Mouse (Mus musculus) ES-E14 (cell line): ENCODE data around the gene Ushbp1. TPM values are rescaled to one million over a fixed set of nuclear protein-coding genes. Genes with fewer than 3 reads are reported as not detected.
A peak's percentile ranks its signal among the peaks of the same experiment; 100 is the strongest.

Source experiments
- DNase-seq: peaks from one replicate; pipeline ENCODE4 v3.0.0-alpha.2; 2013; ENCODE audit warnings: low read depth, low spot score
- H3K27ac ChIP-seq: 2 replicates; pipeline ENCODE4 v1.5.1; 2012; ENCODE audit warnings: low read depth, mild to moderate bottlenecking, low read length, moderate library complexity, mixed read lengths; ENCODE audit not compliant: poor library complexity, insufficient read depth, severe bottlenecking
- H3K36me3 ChIP-seq: 2 replicates; pipeline ENCODE4 v1.6.1; 2012; ENCODE audit warnings: mild to moderate bottlenecking, low read length, moderate library complexity, mixed read lengths; ENCODE audit not compliant: control insufficient read depth, poor library complexity, insufficient read depth, severe bottlenecking
- H3K4me1 ChIP-seq, 2 experiments: fragments of 150-350 bp in 1 of 2; sonication (generic) in 1 of 2; 2 replicates each; pipeline ENCODE4 v1.6.1; 2012; ENCODE audit warnings: low read length in 2 of 2, mild to moderate bottlenecking in 1 of 2, mixed read lengths in 1 of 2; ENCODE audit not compliant: control insufficient read depth in 2 of 2, insufficient read depth in 2 of 2, poor library complexity in 1 of 2
- H3K4me3 ChIP-seq, 2 experiments: fragments of 150-350 bp in 1 of 2; sonication (generic) in 1 of 2; 2 replicates each; pipeline ENCODE4 v1.5.1; 2012; ENCODE audit warnings: low read length in 2 of 2, low read depth in 1 of 2, mild to moderate bottlenecking in 1 of 2, mixed read lengths in 1 of 2; ENCODE audit not compliant: insufficient read depth in 1 of 2, poor library complexity in 1 of 2, severe bottlenecking in 1 of 2
- H3K9ac ChIP-seq: 2 replicates; pipeline ENCODE4 v1.6.1; 2012; ENCODE audit warnings: low read depth, mild to moderate bottlenecking, low read length, mixed read lengths; ENCODE audit not compliant: poor library complexity, insufficient read depth, severe bottlenecking
- H3K9me3 ChIP-seq: fragments of 150-350 bp; sonication (generic); 2 replicates; pipeline ENCODE4 v1.6.1; 2012; ENCODE audit warnings: low read depth, mild to moderate bottlenecking, low read length; ENCODE audit not compliant: control insufficient read depth, insufficient read depth
- CHD2 ChIP-seq: IDR thresholded peaks from 2 replicates; pipeline ENCODE4 v1.6.1; 2014; ENCODE audit warnings: mild to moderate bottlenecking, low read depth, low read length, inconsistent platforms
- HCFC1 ChIP-seq: IDR thresholded peaks from 2 replicates; pipeline ENCODE4 v1.6.1; 2012; ENCODE audit warnings: low read length, inconsistent platforms, borderline replicate concordance; ENCODE audit not compliant: insufficient read depth
- MAFK ChIP-seq: IDR thresholded peaks from 2 replicates; pipeline ENCODE4 v1.6.1; 2014; ENCODE audit warnings: mild to moderate bottlenecking, low read depth, low read length, inconsistent platforms; ENCODE audit not compliant: insufficient read depth
- ZC3H11A ChIP-seq: IDR thresholded peaks from 2 replicates; pipeline ENCODE4 v1.6.1; 2012; ENCODE audit warnings: low read depth, mild to moderate bottlenecking, inconsistent platforms, low read length, borderline replicate concordance
- ZNF384 ChIP-seq: IDR thresholded peaks from 2 replicates; pipeline ENCODE4 v1.6.1; 2012; ENCODE audit warnings: low read depth, low read length, inconsistent platforms
- in situ Hi-C, 2 experiments: fragments of 600-800 bp; cut with MboI; formaldehyde crosslinking; loops; one replicate each; pipeline ENCODE4 v1.15.1; 2025; ENCODE audit warnings: low sequenced_read_pairs in 2 of 2, inconsistent platforms in 1 of 2; ENCODE audit not compliant: unreplicated experiment in 2 of 2
- total RNA-seq: library from RNA; depleted of rRNA; stranded (reverse); fragments of 300-350 nt; gene quantifications from 2 replicates; pipeline ENCODE4 v1.2.3, GENCODE M21; 2012

Gene Ushbp1
- total RNA-seq, 1 experiment, result 2.4 TPM

DNA sequence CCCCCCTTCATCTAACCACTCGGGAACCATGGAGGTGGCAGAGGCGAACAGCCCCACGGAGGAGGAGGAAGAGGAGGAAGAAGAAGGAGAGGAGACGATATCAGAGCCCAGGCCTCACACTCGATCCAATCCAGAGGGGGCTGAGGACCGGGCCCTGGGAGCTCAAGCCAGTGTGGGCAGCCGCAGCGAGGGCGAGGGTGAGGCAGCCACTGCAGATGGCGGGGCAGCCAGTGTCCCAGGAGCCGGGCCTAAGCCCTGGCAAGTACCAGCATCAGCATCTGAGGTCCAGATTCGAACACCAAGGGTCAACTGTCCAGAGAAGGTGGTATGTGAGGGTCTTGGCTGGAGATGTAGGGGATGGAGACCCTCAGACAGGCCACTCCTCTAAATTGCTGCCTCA is 2.1 kb upstream of the Ushbp1 start:
- no peak for DNase-seq
- Histone ChIP-seq H3K4me3 (peak overlapping the region; percentile 77 to 100), H3K9me3 (no peaks in the 10 kb centered on the region), H3K9ac (peak overlapping the region; percentile 78; the same call in 1 of the 2 replicates), H3K36me3 (peaks cover 17% of the 10 kb centered on the region), H3K27ac (no peak overlapping the region), H3K4me1 (peaks cover 0 to 9% of the 10 kb centered on the region in 2 experiments; a peak in 2 of 4 replicates)
- in situ Hi-C loops, result no loop called here
- TF ChIP-seq ZC3H11A (no peak), HCFC1 (no peak), CHD2 (no peak), ZNF384 (no peak)

DNA sequence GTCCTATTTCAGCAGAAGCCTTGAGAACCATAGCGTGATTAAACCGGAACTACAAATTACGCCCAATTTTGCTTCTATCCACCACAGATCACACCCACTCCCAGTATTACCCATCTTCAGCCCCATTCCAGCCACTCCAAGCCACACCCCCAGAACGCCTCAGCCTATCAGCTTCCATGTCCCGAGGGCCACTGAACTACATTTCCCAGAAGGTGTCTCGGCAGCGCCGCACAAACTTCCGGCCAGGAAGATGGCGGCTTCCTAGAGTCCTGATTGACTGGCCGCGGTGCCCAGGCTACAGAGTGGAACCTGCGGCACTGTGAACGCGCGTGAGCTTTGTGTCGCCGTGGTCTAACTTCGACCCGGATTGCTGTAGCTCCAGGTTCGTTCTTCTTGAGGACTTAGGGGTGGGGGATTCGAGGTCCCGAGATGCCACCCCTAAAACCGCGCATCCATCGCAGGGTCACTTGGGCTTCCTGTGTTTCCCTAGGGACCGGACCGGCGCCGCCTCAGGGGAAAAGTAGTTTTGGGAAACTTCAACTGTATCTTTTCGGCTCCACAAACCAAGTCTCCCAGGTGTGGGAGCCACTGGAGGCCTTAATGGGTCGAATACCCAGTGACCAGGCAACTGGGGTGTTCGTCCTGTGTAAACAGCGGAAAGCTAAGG is 1.2 kb upstream of the Ushbp1 start, which contains the start of gene Babam1:
TSS of gene Babam1 (plus strand) at position 223 of the 667 bp plus-strand sequence.
- peaks cover 0 to 8% of the 10 kb centered on the region in 2 experiments; a peak in 1 of 4 replicates for H3K4me1 ChIP-seq
- TF ChIP-seq ZC3H11A (no peak), MAFK (no peak), ZNF384 (no peak), CHD2 (peak; percentile 27; the same call in 1 of the 2 replicates), HCFC1 (peak; percentile 96)
- peaks cover 17% of the 10 kb centered on the region for H3K36me3 ChIP-seq
- in situ Hi-C loops, result no loop called here
- H3K4me3 ChIP-seq, result peak within 1 kb of the TSS; percentile 77 to 100
- peak; percentile 91 for DNase-seq
- peak within 1 kb of the TSS; percentile 78 for H3K9ac ChIP-seq
- no peaks in the 10 kb centered on the region for H3K9me3 ChIP-seq
- H3K27ac ChIP-seq, result 0 out of 2 replicates have a peak within 1 kb of the TSS, but pooled peaks have one; percentile 41

DNA sequence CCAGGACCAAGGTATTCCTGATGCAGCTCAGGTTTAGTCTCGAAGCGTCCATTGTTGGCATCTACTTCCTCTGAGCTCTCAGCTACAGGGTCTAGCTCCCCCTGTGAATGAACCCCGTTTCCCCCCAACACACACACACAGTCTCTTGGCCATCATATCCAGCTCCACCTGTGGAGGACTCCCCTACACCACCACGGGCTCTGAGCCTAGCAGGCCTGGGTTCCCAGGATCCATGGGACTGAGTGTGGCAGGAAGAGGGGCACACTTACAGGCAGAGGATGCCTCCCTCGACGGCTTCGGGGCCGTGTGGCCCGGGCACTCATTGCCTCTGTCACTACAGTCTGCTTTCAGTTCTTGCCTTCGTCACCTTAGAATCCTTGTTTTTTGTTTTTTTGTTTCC is 531 bp downstream of the Ushbp1 start:
- H3K4me3 ChIP-seq, result no peak overlapping the region
- no peak for DNase-seq
- H3K27ac ChIP-seq, result no peak overlapping the region
- H3K36me3 ChIP-seq, result peaks cover 9% of the 10 kb centered on the region
- TF ChIP-seq MAFK, result no peak
- no peak for TF ChIP-seq ZNF384
- TF ChIP-seq CHD2, result no peak
- TF ChIP-seq HCFC1, result no peak
- no peak for TF ChIP-seq ZC3H11A
- no peaks in the 10 kb centered on the region for H3K9me3 ChIP-seq
- no peak overlapping the region for H3K9ac ChIP-seq
- in situ Hi-C loops, result no loop called here
- peaks cover 0 to 10% of the 10 kb centered on the region in 2 experiments; a peak in 1 of 4 replicates for H3K4me1 ChIP-seq

DNA sequence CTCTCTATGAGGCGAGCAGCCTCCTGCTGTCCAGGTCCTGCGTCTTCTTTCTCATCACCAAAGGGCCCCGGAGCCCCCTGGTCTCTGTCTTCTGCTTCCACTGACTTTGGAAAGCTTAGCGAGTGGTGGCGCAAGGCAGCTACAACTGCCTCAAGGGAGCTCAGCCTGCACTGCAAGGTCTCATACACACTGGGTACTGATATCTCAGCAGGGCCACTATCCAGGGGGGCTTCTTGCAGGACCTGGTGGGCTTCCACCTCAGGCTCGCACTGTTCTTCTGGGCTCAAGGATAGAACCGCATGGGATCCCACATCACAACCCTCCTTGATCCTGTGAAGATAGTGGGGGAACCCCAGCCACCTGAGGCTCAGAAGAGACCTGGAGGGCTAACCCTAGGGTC is 1.1 kb downstream of the Ushbp1 start:
- H3K27ac ChIP-seq, result no peak overlapping the region

More for the DNA sequence above, 1.1 kb downstream of the Ushbp1 start:
- H3K9ac ChIP-seq, result no peak overlapping the region
- H3K36me3 ChIP-seq, result peaks cover 6% of the 10 kb centered on the region; the same call in 1 of the 2 replicates
- TF ChIP-seq CHD2 (no peak), HCFC1 (no peak), ZNF384 (no peak), MAFK (no peak), ZC3H11A (no peak)
- no peak for DNase-seq
- H3K4me1 ChIP-seq, result peaks cover 0 to 8% of the 10 kb centered on the region in 2 experiments; a peak in 1 of 4 replicates
- in situ Hi-C loops, result no loop called here
- no peaks in the 10 kb centered on the region for H3K9me3 ChIP-seq
- H3K4me3 ChIP-seq, result no peak overlapping the region
